Mouse (Mus musculus): Measurements from ENCODE around the gene Snd1. TPM values are rescaled to one million over a fixed set of nuclear protein-coding genes. Genes with fewer than 3 reads are reported as not detected.
A peak's percentile ranks its signal among the peaks of the same experiment; 100 is the strongest.

Gene Snd1
- polyA plus RNA-seq, 2 experiments = 31.5 to 43.2 TPM

GRCm38 (mm10) chr6:28978881-28979280 lies 503.9 kb downstream of the Snd1 start:
- H3K4me2 ChIP-seq (ENCODE audit: low read depth) = no peak overlapping the region
- H3K4me3 ChIP-seq (ENCODE audit: insufficient read depth in 1 of 2, low read depth in 2 of 2, low read length in 2 of 2) = no peak overlapping the region
- TF ChIP-seq EP300 (IDR thresholded peaks at IDR 0.05; ENCODE audit: low read depth) = no peak
- no peak for TF ChIP-seq CTCF (IDR thresholded peaks at IDR 0.05; ENCODE audit: low read depth)
- no peak overlapping the region for H3K27ac ChIP-seq
- no peak overlapping the region for H3K9ac ChIP-seq (replicated peaks)
- DNase-seq (ENCODE audit: low read depth in 3 of 3, low spot score in 3 of 3) (no peak), ATAC-seq (ENCODE audit: insufficient read depth) (no peak)
- no peaks in the 10 kb centered on the region for H3K9me3 ChIP-seq (ENCODE audit: control insufficient read depth, low read length)
- 47% methylated on average over 3 of the region's 3 CpGs for WGBS (ENCODE audit: insufficient replicate concordance)
- H3K36me3 ChIP-seq (replicated peaks; ENCODE audit: control insufficient read depth, insufficient read depth, low read depth) = no peaks in the 10 kb centered on the region
- peaks cover 24% of the 10 kb centered on the region for H3K27me3 ChIP-seq (ENCODE audit: control insufficient read depth, insufficient read depth, low read length)
- H3K4me1 ChIP-seq (replicated peaks; ENCODE audit: control insufficient read depth in 2 of 2, insufficient read depth in 2 of 2, low read length in 1 of 2) = no peaks in the 10 kb centered on the region

DNA sequence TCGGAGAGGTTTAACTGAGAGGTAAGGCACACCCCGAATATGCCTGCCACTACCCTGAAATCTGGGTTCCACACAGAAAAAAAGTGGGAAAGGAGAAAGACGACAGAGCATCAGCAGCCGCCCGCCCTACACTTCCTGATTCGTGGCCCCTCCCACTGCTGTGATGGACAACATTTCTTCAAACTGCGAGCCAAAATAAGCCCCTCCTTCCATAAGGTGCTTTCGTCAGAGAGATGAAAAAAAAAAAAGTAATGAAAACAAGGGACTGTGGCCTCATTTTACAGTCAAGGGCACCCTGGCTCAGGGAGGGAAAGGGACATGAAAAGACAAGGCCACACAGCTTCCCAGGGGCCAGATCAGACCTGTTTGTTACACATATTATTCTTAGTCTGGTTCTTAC lies 504.6 kb downstream of the Snd1 start:
- DNase-seq (ENCODE audit: low read depth in 3 of 3, low spot score in 3 of 3) (no peak), ATAC-seq (ENCODE audit: insufficient read depth) (no peak)
- no peak overlapping the region for H3K4me3 ChIP-seq (ENCODE audit: insufficient read depth in 1 of 2, low read depth in 2 of 2, low read length in 2 of 2)
- no peak overlapping the region for H3K27ac ChIP-seq
- peaks cover 24% of the 10 kb centered on the region for H3K27me3 ChIP-seq (ENCODE audit: control insufficient read depth, insufficient read depth, low read length)
- H3K4me1 ChIP-seq (replicated peaks; ENCODE audit: control insufficient read depth in 2 of 2, insufficient read depth in 2 of 2, low read length in 1 of 2) = no peaks in the 10 kb centered on the region
- TF ChIP-seq EP300 (IDR thresholded peaks at IDR 0.05; ENCODE audit: low read depth) (no peak), CTCF (IDR thresholded peaks at IDR 0.05; ENCODE audit: low read depth) (no peak)
- 40% methylated on average over 8 of the region's 8 CpGs for WGBS (ENCODE audit: insufficient replicate concordance)
- no peaks in the 10 kb centered on the region for H3K36me3 ChIP-seq (replicated peaks; ENCODE audit: control insufficient read depth, insufficient read depth, low read depth)
- H3K4me2 ChIP-seq (ENCODE audit: low read depth) = no peak overlapping the region
- no peaks in the 10 kb centered on the region for H3K9me3 ChIP-seq (ENCODE audit: control insufficient read depth, low read length)
- H3K9ac ChIP-seq (replicated peaks) = no peak overlapping the region

- no peaks in the 10 kb centered on the region for H3K36me3 ChIP-seq (replicated peaks; ENCODE audit: control insufficient read depth, insufficient read depth, low read depth)
- ATAC-seq (ENCODE audit: insufficient read depth) (no peak), DNase-seq (ENCODE audit: low read depth in 3 of 3, low spot score in 3 of 3) (no peak)
- TF ChIP-seq EP300 (IDR thresholded peaks at IDR 0.05; ENCODE audit: low read depth) (no peak), CTCF (IDR thresholded peaks at IDR 0.05; ENCODE audit: low read depth) (no peak)
- H3K27ac ChIP-seq = no peak overlapping the region
- no peak overlapping the region for H3K4me3 ChIP-seq (ENCODE audit: insufficient read depth in 1 of 2, low read depth in 2 of 2, low read length in 2 of 2)
- no peak overlapping the region for H3K9ac ChIP-seq (replicated peaks)
- WGBS (ENCODE audit: insufficient replicate concordance) = 4% methylated on average over 14 of the region's 14 CpGs
- no peaks in the 10 kb centered on the region for H3K9me3 ChIP-seq (ENCODE audit: control insufficient read depth, low read length)
- H3K4me2 ChIP-seq (ENCODE audit: low read depth) = no peak overlapping the region
- H3K4me1 ChIP-seq (replicated peaks; ENCODE audit: control insufficient read depth in 2 of 2, insufficient read depth in 2 of 2, low read length in 1 of 2) = no peaks in the 10 kb centered on the region
- H3K27me3 ChIP-seq (ENCODE audit: control insufficient read depth, insufficient read depth, low read length) = peaks cover 24% of the 10 kb centered on the region
Measured at GRCm38 (mm10) chr6:28980219-28980618, 505.3 kb downstream of the Snd1 start.

DNA sequence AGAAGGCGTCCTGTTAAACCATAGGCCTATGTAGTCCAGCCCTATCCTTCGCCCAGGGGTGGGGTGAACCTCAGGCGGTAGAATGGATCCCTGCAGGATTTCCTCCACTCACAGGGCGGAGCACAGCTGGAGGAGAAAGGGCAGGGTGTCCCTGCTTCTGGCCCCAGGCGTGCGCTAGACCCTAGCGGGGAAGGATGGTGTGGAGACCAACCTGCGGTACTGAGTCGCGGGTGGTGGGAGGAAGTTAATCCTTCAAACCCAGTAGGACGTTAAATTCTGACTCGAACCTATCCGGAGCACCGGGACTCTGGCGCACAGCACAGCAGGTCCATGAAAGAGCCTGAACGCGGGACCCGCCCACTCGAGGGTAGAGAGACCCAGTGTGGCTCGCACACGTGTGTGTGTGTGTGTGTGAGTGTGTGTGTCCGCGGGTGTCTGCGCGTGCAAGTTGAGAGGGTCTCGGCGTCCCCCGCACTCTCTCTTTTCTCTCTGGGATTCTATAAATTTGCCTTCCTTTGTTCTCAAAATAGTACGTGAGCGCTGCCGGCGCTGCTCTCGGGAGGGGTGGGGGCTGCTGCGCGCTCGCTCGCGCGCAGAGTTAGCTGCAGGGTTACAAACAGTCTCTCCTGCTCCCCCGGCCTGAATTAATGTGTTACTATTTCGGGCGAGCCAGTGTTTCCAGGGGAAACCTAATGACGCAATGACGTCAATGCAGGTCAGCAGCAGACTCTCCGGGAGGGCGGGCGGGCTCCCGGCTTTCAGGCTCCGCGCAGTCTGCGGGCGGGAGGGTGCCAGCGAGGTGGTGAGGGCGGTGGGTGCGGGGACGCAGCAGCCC lies 506.0 kb downstream of the Snd1 start:
- no peak for TF ChIP-seq CTCF (IDR thresholded peaks at IDR 0.05; ENCODE audit: low read depth)
- no peak for TF ChIP-seq EP300 (IDR thresholded peaks at IDR 0.05; ENCODE audit: low read depth)
- H3K4me2 ChIP-seq (ENCODE audit: low read depth) = peak overlapping the region; percentile 44
- H3K27me3 ChIP-seq (ENCODE audit: control insufficient read depth, insufficient read depth, low read length) = peaks cover 24% of the 10 kb centered on the region
- DNase-seq (ENCODE audit: low read depth in 3 of 3, low spot score in 3 of 3) = no peak
- no peak for ATAC-seq (ENCODE audit: insufficient read depth)
- 2% methylated on average over 56 of the region's 56 CpGs for WGBS (ENCODE audit: insufficient replicate concordance)
- H3K9me3 ChIP-seq (ENCODE audit: control insufficient read depth, low read length) = no peaks in the 10 kb centered on the region
- no peak overlapping the region for H3K9ac ChIP-seq (replicated peaks)
- no peaks in the 10 kb centered on the region for H3K4me1 ChIP-seq (replicated peaks; ENCODE audit: control insufficient read depth in 2 of 2, insufficient read depth in 2 of 2, low read length in 1 of 2)
- H3K4me3 ChIP-seq (ENCODE audit: insufficient read depth in 1 of 2, low read depth in 2 of 2, low read length in 2 of 2) = peak overlapping the region; percentile 0 to 14; a peak in 3 of 4 replicates
- H3K36me3 ChIP-seq (replicated peaks; ENCODE audit: control insufficient read depth, insufficient read depth, low read depth) = no peaks in the 10 kb centered on the region
- H3K27ac ChIP-seq = no peak overlapping the region

DNA sequence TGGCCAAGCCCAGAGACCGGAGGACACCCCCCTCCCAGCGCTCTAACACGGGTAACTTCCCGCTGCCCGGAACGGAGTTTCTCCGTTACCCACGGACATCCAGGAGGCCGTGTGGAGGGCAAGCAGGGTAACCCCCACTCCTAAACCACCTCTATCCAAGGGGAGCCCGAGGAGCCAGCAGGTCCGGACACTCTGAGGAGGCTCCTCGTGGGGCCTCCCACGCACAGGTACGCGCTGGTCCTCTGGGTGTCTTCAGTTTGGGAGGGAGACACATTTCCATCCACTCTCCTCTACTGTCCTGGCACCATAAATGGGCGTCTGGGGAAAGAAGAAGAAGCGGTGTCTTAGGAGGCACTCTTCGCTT lies 506.6 kb downstream of the Snd1 start:
- ATAC-seq (ENCODE audit: insufficient read depth) (no peak), DNase-seq (ENCODE audit: low read depth in 3 of 3, low spot score in 3 of 3) (no peak)
- WGBS (ENCODE audit: insufficient replicate concordance) = 6% methylated on average over 18 of the region's 18 CpGs
- Histone ChIP-seq H3K9me3 (ENCODE audit: control insufficient read depth, low read length) (no peaks in the 10 kb centered on the region), H3K36me3 (replicated peaks; ENCODE audit: control insufficient read depth, insufficient read depth, low read depth) (no peaks in the 10 kb centered on the region), H3K27ac (no peak overlapping the region), H3K27me3 (ENCODE audit: control insufficient read depth, insufficient read depth, low read length) (peaks cover 24% of the 10 kb centered on the region), H3K4me1 (replicated peaks; ENCODE audit: control insufficient read depth in 2 of 2, insufficient read depth in 2 of 2, low read length in 1 of 2) (no peaks in the 10 kb centered on the region), H3K9ac (replicated peaks) (no peak overlapping the region), H3K4me3 (ENCODE audit: insufficient read depth in 1 of 2, low read depth in 2 of 2, low read length in 2 of 2) (peak overlapping the region in 1 of 2 experiments; percentile 0; a peak in 1 of 4 replicates), H3K4me2 (ENCODE audit: low read depth) (peak overlapping the region; percentile 44)
- no peak for TF ChIP-seq CTCF (IDR thresholded peaks at IDR 0.05; ENCODE audit: low read depth)
- no peak for TF ChIP-seq EP300 (IDR thresholded peaks at IDR 0.05; ENCODE audit: low read depth)

Measured in liver, embryonic 14.5 days (tissue).